Mouse (Mus musculus) ES-E14 (cell line): ENCODE measurements around the gene Ctdnep1.

Source experiments
- CHD2 ChIP-seq: IDR thresholded peaks from 2 replicates; pipeline ENCODE4 v1.6.1; 2014; ENCODE audit warnings: mild to moderate bottlenecking, low read depth, low read length, inconsistent platforms
- HCFC1 ChIP-seq: IDR thresholded peaks from 2 replicates; pipeline ENCODE4 v1.6.1; 2012; ENCODE audit warnings: low read length, inconsistent platforms, borderline replicate concordance; ENCODE audit not compliant: insufficient read depth
- ZC3H11A ChIP-seq: IDR thresholded peaks from 2 replicates; pipeline ENCODE4 v1.6.1; 2012; ENCODE audit warnings: low read depth, mild to moderate bottlenecking, inconsistent platforms, low read length, borderline replicate concordance

- TF ChIP-seq HCFC1 = no peak
- no peak for TF ChIP-seq CHD2
- no peak for TF ChIP-seq ZC3H11A
Observed at GRCm38 (mm10) chr11:70021264-70022132, 40.5 kb downstream of the Ctdnep1 start.
